Mouse (Mus musculus) layer of hippocampus, adult 2 months (tissue): ENCODE results near the gene Gapdh. TPM values are rescaled to one million over a fixed set of nuclear protein-coding genes. Genes with fewer than 3 reads are reported as not detected.

ENCODE experiments used
- DNase-seq, 2 experiments: peaks; one replicate each; pipeline ENCODE4 v3.0.0; 2022; ENCODE audit warnings: low spot score in 2 of 2
- H3K27ac ChIP-seq: fragments of 200-600 bp; 2 replicates; pipeline ENCODE4 v1.8.1; 2022
- H3K4me3 ChIP-seq: fragments of 200-600 bp; 2 replicates; pipeline ENCODE4 v1.8.1; 2022; ENCODE audit warnings: mild to moderate bottlenecking
- CTCF ChIP-seq: fragments of 200-600 bp; conservative IDR thresholded peaks from 2 replicates; pipeline ENCODE4 v1.8.1; 2022; ENCODE audit warnings: antibody characterized with exemption, mild to moderate bottlenecking, moderate library complexity
- microRNA-seq, 2 experiments: library from miRNA; unstranded; fragments of <30 nt; microRNA quantifications; one replicate each; pipeline ENCODE4 v1.2.0; 2021
- total RNA-seq, 2 experiments: library from RNA; stranded (reverse); gene quantifications; 2 replicates each; pipeline ENCODE4 v1.2.3; 2021

The Gapdh gene
- total RNA-seq, 2 experiments from 2014 or later = 2,438 to 2,531 TPM

DNA sequence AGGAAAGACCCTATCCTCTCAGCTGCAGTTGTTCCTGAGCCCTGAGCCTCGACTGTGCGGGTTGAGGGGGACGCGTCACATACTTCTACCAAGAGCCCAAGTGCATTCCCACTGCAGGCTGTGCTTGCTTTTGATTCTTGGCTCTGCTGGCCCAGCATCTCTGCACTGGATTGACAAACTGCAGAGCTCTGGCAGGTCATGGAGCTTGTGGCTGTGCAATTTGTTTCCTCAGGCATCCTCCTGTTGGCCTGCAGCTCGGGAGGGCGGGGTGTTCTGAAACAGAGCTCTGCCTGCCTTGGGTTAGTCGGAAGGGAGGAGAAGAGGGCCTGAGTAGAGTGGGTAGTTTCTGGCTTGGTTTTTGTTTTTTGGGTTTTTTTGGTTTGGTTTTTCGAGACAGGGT lies 23.8 kb downstream of the Gapdh start:
- Histone ChIP-seq H3K27ac (no peak overlapping the region), H3K4me3 (no peak overlapping the region)
- no peak for TF ChIP-seq CTCF
- no peak for DNase-seq

DNA sequence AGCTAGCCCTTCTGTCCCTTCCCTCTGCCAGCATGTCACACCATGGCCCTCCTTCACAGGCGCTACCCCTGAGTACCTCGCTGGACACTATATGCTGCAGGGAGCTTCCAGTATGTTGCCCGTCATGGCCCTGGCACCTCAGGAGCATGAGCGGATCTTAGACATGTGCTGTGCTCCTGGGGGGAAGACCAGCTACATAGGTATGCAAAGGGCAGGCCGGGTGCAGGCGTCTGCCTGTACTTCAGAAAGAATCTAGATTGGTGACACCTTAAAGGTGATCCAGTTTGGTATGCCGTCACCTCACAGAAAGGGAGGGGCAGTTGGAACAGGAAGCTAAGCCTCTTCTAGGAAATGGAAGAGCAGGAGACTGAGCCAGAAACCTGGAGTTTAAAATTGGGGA lies 26.5 kb downstream of the Gapdh start:
- no peak overlapping the region for H3K27ac ChIP-seq
- TF ChIP-seq CTCF = no peak
- no peak for DNase-seq

DNA sequence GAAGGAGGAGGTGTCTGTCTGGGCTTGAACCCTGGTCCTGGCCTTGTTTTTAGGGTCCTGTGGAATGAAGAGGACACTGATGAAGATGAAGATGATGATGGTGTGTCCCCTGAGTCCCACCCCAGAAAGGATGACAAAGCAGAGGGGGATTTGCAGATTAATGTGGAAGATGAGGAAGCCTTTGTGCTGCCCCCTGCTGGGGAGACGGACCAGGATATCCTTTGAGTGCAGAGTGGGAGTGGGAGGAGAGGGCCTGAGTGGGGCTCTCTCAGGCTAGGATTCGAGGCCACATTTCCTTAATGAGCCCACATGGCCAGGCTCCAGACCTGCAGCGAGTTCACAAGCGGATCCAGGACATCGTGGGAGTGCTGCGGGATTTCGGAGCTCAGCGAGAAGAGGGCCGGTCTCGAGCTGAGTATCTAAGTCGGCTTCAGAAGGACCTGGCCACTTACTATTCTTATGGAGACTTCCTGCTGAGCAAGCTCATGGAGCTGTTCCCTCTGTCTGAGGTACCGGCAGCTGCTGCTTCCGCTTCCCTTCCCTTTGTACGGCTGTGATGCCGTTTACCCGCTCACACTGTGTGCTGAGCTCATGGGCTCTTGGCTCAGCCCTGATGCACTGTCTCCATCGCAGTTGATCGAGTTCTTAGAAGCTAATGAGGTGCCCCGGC lies 29.1 kb downstream of the Gapdh start:
- no peak overlapping the region for H3K4me3 ChIP-seq
- peak overlapping the region; percentile 77 for H3K27ac ChIP-seq
- peak in 1 of 2 experiments; percentile 52 for DNase-seq
- peak; percentile 81 for TF ChIP-seq CTCF

More for the DNA sequence above, 26.5 kb downstream of the Gapdh start:
- no peak overlapping the region for H3K4me3 ChIP-seq

DNA sequence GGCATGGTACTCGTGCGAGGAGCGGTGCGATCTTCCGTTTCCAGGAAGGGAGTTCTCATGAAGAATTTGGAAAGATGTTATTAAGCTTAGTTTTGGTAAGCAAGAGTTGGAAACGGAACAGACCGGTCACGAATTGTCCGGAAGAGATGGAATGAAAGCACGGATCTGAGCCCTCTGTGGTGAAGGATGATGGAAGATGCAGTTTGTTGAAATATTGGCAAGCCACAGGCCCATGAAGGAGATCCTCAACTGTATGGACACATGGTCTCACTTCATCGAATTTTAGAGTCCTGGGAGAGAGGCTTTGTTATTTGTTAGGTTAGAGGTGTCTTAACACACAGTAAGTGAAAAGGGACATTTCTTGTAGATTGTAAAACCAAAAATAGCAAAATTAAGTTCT lies 33.8 kb downstream of the Gapdh start:
- H3K27ac ChIP-seq = no peak overlapping the region
- no peak for TF ChIP-seq CTCF
- no peak for DNase-seq
- peak overlapping the region; percentile 87 for H3K4me3 ChIP-seq

DNA sequence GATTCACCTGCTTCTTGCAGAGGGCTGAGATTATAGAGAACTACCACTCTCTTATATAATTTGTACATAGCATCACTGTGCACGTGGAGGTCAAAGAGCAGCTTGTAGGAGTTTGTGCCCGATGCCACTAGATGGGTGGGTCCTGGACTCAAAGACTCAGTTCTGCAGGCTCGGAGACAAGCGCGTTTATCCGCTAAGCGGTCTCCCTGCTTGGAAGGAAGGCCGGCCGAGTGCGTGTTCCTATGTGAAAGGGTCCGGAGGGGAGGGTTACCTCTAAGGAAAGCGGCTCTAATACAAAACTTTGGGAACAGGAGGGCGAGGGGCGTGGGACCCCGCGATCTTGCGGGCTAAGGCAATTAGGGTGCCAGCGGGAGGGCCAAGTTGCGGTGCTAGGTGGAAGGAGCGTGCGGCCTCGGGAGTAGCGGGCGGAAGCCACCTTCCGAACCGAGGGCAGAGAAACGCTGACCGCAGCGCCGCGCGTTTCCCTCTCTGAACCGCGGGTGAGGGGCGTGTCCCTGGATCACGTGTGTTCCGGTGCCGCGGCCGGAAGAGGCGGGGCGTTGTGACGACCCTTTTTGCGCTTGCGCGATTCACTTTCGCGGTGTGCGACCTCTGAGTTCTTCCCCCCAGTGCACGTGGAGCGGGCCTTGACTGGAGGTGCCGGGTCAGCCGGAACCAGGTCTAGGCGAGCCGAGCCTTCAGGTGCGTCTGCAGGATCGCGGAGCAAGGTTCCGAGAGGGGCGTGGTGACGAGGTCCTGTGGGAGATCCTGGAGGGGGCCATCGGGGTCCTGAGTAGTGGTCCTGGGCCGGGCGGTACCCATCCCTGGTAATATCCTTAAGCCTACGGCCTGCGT lies 34.7 kb downstream of the Gapdh start, which contains the start of gene Nop2:
TSS of gene Nop2 (plus strand) at position 608 of the 855 bp plus-strand sequence.
- Histone ChIP-seq H3K4me3 (peak within 1 kb of the TSS; percentile 87), H3K27ac (peak within 1 kb of the TSS; percentile 90)
- peak; percentile 80 to 81 for DNase-seq
- TF ChIP-seq CTCF = no peak

DNA sequence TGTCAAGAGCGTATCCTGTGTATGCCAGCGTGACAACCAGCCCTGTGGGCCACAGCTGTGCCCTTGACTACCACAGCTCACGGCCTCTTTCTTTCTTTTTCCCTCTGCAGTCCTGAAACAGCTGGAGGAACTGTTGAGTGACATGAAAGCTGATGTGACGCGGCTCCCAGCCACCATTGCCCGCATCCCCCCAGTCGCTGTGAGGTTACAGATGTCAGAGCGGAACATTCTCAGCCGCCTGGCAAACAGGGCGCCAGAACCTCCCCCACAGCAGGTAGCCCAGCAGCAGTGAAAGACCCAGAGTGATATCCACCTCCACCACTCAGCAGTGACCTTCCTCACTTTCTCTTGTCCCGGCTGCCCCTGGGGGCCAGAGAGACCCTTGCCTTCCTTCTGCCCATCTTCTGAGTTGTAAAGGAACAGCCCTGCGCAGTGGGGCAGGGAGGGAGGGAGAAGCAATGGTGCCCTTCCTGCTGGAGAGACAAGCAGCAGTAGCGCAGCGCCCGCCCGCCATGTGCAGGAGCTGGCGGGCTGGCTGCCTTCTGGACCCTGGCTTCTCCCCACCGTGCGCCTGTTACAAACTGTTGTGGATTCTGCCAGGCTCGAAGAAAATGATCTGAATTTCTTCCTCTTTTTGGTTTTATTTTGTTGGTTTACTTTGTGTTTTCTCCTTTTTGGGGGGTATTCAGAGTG lies 36.4 kb downstream of the Gapdh start:
- TF ChIP-seq CTCF = no peak

DNA sequence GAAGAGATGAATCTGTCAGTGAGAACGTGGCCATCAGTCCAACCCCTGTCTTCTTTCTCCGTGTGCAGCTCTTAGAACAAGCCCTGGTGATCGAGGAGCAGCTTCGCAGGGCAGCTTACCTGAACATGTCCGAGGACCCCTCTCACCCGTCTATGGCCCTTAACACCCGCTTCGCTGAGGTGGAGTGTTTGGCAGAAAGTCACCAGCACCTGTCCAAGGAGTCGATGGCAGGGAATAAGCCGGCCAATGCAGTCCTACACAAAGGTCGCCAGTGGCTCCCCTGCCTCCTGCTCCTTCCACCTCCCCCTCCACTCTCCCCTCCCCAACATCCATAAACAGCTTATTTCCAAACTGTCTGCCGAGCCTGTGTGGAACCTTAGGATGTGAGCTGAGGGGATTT lies 37.5 kb downstream of the Gapdh start:
- no peak for DNase-seq
- no peak for TF ChIP-seq CTCF
- no peak overlapping the region for H3K27ac ChIP-seq
- H3K4me3 ChIP-seq = no peak overlapping the region

More for the DNA sequence above, 36.4 kb downstream of the Gapdh start:
- Histone ChIP-seq H3K4me3 (no peak overlapping the region), H3K27ac (no peak overlapping the region)
- DNase-seq = no peak

DNA sequence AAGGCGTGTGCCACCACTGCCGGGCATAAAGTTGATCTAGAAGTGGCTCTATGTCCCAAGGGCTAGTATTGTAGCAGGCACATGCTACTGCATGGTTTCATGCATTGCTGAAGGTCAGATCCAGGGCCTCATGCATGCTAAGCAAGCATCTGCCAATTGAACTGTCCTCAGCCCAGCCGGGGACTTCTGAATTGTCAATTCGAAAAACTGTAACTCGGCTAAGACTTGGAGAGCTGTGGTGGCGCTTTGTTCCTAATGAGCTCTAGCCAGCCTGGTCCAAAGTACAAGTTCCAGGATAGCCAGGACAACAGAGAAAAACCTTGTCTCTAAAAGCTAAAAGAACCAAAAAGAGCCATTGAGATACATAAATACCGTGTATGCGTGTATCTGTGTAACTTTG lies 46.9 kb downstream of the Gapdh start:
- no peak for DNase-seq
- TF ChIP-seq CTCF = no peak
- Histone ChIP-seq H3K27ac (no peak overlapping the region), H3K4me3 (no peak overlapping the region)

DNA sequence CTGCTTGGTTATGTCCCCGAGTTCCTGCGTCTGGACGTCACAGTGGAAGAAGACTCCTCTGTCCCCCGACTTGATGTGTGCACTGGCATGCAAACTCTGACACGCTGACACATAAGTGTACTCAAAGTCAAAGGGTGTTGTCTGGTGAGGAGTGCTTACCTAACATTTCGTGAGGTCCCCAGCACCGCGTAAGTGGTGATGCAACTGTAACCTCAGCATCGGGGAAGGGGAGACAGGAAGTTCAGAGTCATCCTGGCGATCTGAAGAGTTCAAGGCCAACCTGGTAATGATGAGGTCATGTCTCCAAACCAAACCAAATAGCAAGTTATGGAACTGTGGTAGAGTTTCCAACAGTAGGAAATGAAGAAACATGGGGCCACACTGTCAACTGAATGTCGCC lies 53.7 kb downstream of the Gapdh start:
- TF ChIP-seq CTCF = no peak
- no peak overlapping the region for H3K4me3 ChIP-seq
- no peak for DNase-seq
- no peak overlapping the region for H3K27ac ChIP-seq

Small RNA genes lying within 50 kb of the gene (microRNA-seq; reads per million reads assigned to microRNA genes)
- gene Mir3098 = 0.18 to 0.32 reads per million in 2 experiments

Other genes with a start within 250 kb of the Gapdh start
- 1,000 to 10,000 TPM in 1 of 2 experiments, 100 to 1,000 TPM in 1; 991 to 1,057 TPM for gene Ptms, start 246.4 kb downstream of the Gapdh start, total RNA-seq
- gene Mlf2, start 235.1 kb downstream of the Gapdh start, total RNA-seq = 100 to 1,000 TPM; 627 to 642 TPM
- gene Cops7a, start 200.9 kb downstream of the Gapdh start, total RNA-seq = 100 to 1,000 TPM; 136 to 151 TPM
- gene Pianp, start 169.8 kb downstream of the Gapdh start, total RNA-seq = 100 to 1,000 TPM; 163 to 181 TPM
- gene Zfp384, start 157.3 kb downstream of the Gapdh start, total RNA-seq = 10 to 100 TPM; 50.0 to 50.9 TPM
- gene Ing4, start 126.7 kb downstream of the Gapdh start, total RNA-seq = 10 to 100 TPM; 60.1 to 63.2 TPM
- gene Acrbp, start 116.8 kb downstream of the Gapdh start, total RNA-seq = 10 to 100 TPM; 15.9 to 19.2 TPM
- gene Lpar5, start 98.5 kb downstream of the Gapdh start, total RNA-seq = 1 to 10 TPM in 1 of 2 experiments, under 1 TPM in 1; 0.61 to 1.1 TPM
- 100 to 1,000 TPM; 176 to 185 TPM for gene Chd4, start 70.5 kb downstream of the Gapdh start, total RNA-seq
- gene Nop2, start 34.6 kb downstream of the Gapdh start, total RNA-seq = 10 to 100 TPM; 30.8 to 31.7 TPM
- 10 to 100 TPM; 69.9 to 71.9 TPM for gene Iffo1, start 21.2 kb downstream of the Gapdh start, total RNA-seq
- 10 to 100 TPM; 24.3 to 28.5 TPM for gene Ncapd2, start 25.2 kb upstream of the Gapdh start, total RNA-seq
- gene Mrpl51, start 25.3 kb upstream of the Gapdh start, total RNA-seq = 10 to 100 TPM; 70.8 to 75.3 TPM
- 10 to 100 TPM; 83.5 to 83.6 TPM for gene Vamp1, start 49.1 kb upstream of the Gapdh start, total RNA-seq
- gene Tapbpl, start 65.4 kb upstream of the Gapdh start, total RNA-seq = 1 to 10 TPM; 3.2 to 4.2 TPM
- not detected for gene Cd27, start 70.5 kb upstream of the Gapdh start, total RNA-seq
- not detected for gene Tuba3a, start 119.6 kb upstream of the Gapdh start, total RNA-seq
- gene Ltbr, start 147.4 kb upstream of the Gapdh start, total RNA-seq = 1 to 10 TPM; 6.6 to 9.8 TPM
- gene Scnn1a, start 154.2 kb upstream of the Gapdh start, total RNA-seq = 1 to 10 TPM; 4.3 to 5.2 TPM
- gene Tnfrsf1a, start 182.9 kb upstream of the Gapdh start, total RNA-seq = 10 to 100 TPM; 12.0 to 12.1 TPM
- under 1 TPM in 1 of 2 experiments, not detected in 1; 0.17 TPM for gene Plekhg6, start 214.3 kb upstream of the Gapdh start, total RNA-seq